Mouse (Mus musculus) MEL-GATA-1-ER (cell line): ENCODE results near the gene Olfr1208.

Experiments used
- DNase-seq: peaks from one replicate; pipeline ENCODE4 v3.0.0-alpha.2; 2012; ENCODE audit warnings: low read depth; ENCODE audit errors: extremely low read depth

Gene Olfr1208

GRCm38 (mm10) chr2:88902211-88902610, at the start of gene Olfr1208:
Gene Olfr1208 (minus strand): TSS chr2:88902311.
- no peak for DNase-seq

GRCm38 (mm10) chr2:88938011-88938410, 35.9 kb upstream of the Olfr1208 start, which contains the start of gene Olfr1211:
Gene Olfr1211 (minus strand): TSS chr2:88938111.
- DNase-seq = no peak

- no peak for DNase-seq
Measured at GRCm38 (mm10) chr2:88915057-88915456, 12.9 kb upstream of the Olfr1208 start, which contains the start of gene Olfr1209. Gene Olfr1209 (minus strand): TSS chr2:88915157.

GRCm38 (mm10) chr2:88862931-88863330, 39.2 kb downstream of the Olfr1208 start, which contains the start of gene Olfr1206:
Gene Olfr1206 (plus strand): TSS chr2:88863231.
- DNase-seq = no peak

- DNase-seq = no peak
Measured at GRCm38 (mm10) chr2:88848992-88849391, 53.1 kb downstream of the Olfr1208 start, which contains the start of gene Olfr1204. Gene Olfr1204 (plus strand): TSS chr2:88849292.
